22 mouse cellular contexts compared by ENCODE assay signal in the genomic region with DNA sequence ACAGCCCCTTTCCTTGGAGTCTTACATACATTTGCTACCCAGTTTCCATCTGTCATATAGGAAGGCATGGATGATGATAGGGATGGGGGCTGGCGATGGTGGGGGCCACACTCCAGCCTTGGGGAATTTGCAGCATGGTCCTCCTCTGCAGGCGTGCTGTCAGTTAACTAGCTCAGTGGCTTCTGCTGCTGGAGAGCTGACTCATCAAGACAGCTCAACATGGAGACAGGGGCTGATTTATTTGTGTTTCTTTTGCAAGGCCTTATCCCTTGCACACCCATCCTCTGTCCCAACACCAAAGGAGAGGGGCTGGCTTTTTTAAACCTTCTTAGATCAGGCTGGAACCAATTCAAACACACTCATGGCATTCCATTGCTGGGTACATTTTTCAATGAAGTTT.
"Had no signal": no experiment of that assay in that cellular context is flagged by ENCODE, and none has a peak within 500 bp of the region (broad histone marks: within the 10 kb centered on the region; RNA-seq: fewer than 3 reads in every experiment).

No protein-coding gene starts in this region.

- DNase-seq: kidney, adult 9 months; kidney, postnatal 14 days; kidney, postnatal 4 days; layer of hippocampus, adult 9-11 months; left cerebral cortex, postnatal 4 days; liver, postnatal 0 days; lung, embryonic 14.5 days; retina, postnatal 1 day; right cerebral cortex, postnatal 25 days; spleen, adult 18-20 months; thymus, postnatal 4 days had no signal

- H3K36me3 ChIP-seq: limb, embryonic 12.5 days; limb, embryonic 15.5 days; midbrain, embryonic 12.5 days; midbrain, embryonic 15.5 days; neural tube, embryonic 13.5 days; stomach, embryonic 15.5 days had no signal

- H3K27ac ChIP-seq: layer of hippocampus, adult 2 months; left cerebral cortex, adult 2 months; limb, embryonic 12.5 days; limb, embryonic 15.5 days; liver, embryonic 14.5 days; macrophage; midbrain, embryonic 12.5 days; midbrain, embryonic 15.5 days; neural tube, embryonic 13.5 days; stomach, embryonic 15.5 days had no signal

- H3K4me3 ChIP-seq: layer of hippocampus, adult 2 months; left cerebral cortex, adult 2 months; limb, embryonic 12.5 days; limb, embryonic 15.5 days; midbrain, embryonic 12.5 days; midbrain, embryonic 15.5 days; neural tube, embryonic 13.5 days; stomach, embryonic 15.5 days had no signal

- H3K27me3 ChIP-seq: limb, embryonic 12.5 days; limb, embryonic 15.5 days; neural tube, embryonic 13.5 days; stomach, embryonic 15.5 days had no signal

- H3K4me2 ChIP-seq: limb, embryonic 12.5 days; limb, embryonic 15.5 days; liver, embryonic 11.5 days; lung, embryonic 14.5 days; midbrain, embryonic 12.5 days; midbrain, embryonic 15.5 days; neural tube, embryonic 13.5 days; stomach, embryonic 15.5 days had no signal
